Mouse (Mus musculus): Measurements from ENCODE around the gene Kcnma1. TPM values are rescaled to one million over a fixed set of nuclear protein-coding genes. Genes with fewer than 3 reads are reported as not detected.

Kcnma1 gene
- polyA plus RNA-seq, 1 experiment from 2014 or later = 0.38 TPM

GRCm38 (mm10) chr14:23723701-23724430 lies 290.4 kb downstream of the Kcnma1 start:
- Histone ChIP-seq H3K9me3 (replicated peaks; ENCODE audit: control insufficient read depth, low read length) (no peaks in the 10 kb centered on the region), H3K36me3 (ENCODE audit: control insufficient read depth, insufficient read depth) (no peaks in the 10 kb centered on the region), H3K4me3 (ENCODE audit: low read length) (no peak overlapping the region), H3K9ac (ENCODE audit: low read length) (no peak overlapping the region), H3K27ac (ENCODE audit: low read length) (no peak overlapping the region), H3K4me2 (ENCODE audit: low read depth, low read length) (no peak overlapping the region), H3K27me3 (ENCODE audit: control insufficient read depth, insufficient read depth, low read length) (no peaks in the 10 kb centered on the region), H3K4me1 (ENCODE audit: control insufficient read depth, insufficient read depth, low read length) (no peaks in the 10 kb centered on the region)
- no peak for ATAC-seq (replicated peaks; ENCODE audit: extremely low read depth, insufficient read depth, low FRiP score)
- 68% methylated on average over 7 of the region's 7 CpGs for WGBS

GRCm38 (mm10) chr14:23719246-23719645 lies 295.0 kb downstream of the Kcnma1 start:
- Histone ChIP-seq H3K36me3 (ENCODE audit: control insufficient read depth, insufficient read depth) (no peaks in the 10 kb centered on the region), H3K27ac (ENCODE audit: low read length) (no peak overlapping the region), H3K4me2 (ENCODE audit: low read depth, low read length) (no peak overlapping the region), H3K27me3 (ENCODE audit: control insufficient read depth, insufficient read depth, low read length) (peaks cover 2% of the 10 kb centered on the region; the same call in 1 of the 2 replicates), H3K4me1 (ENCODE audit: control insufficient read depth, insufficient read depth, low read length) (no peaks in the 10 kb centered on the region), H3K4me3 (ENCODE audit: low read length) (no peak overlapping the region), H3K9me3 (replicated peaks; ENCODE audit: control insufficient read depth, low read length) (no peaks in the 10 kb centered on the region), H3K9ac (ENCODE audit: low read length) (no peak overlapping the region)
- WGBS = 87% methylated on average over 3 of the region's 3 CpGs
- ATAC-seq (replicated peaks; ENCODE audit: extremely low read depth, insufficient read depth, low FRiP score) = no peak

GRCm38 (mm10) chr14:23718667-23719066 lies 295.6 kb downstream of the Kcnma1 start:
- peaks cover 2% of the 10 kb centered on the region; the same call in 1 of the 2 replicates for H3K27me3 ChIP-seq (ENCODE audit: control insufficient read depth, insufficient read depth, low read length)
- H3K4me3 ChIP-seq (ENCODE audit: low read length) = no peak overlapping the region
- WGBS = 79% methylated on average over 6 of the region's 6 CpGs
- ATAC-seq (replicated peaks; ENCODE audit: extremely low read depth, insufficient read depth, low FRiP score) = no peak
- no peaks in the 10 kb centered on the region for H3K36me3 ChIP-seq (ENCODE audit: control insufficient read depth, insufficient read depth)
- H3K27ac ChIP-seq (ENCODE audit: low read length) = no peak overlapping the region
- no peak overlapping the region for H3K9ac ChIP-seq (ENCODE audit: low read length)
- no peaks in the 10 kb centered on the region for H3K4me1 ChIP-seq (ENCODE audit: control insufficient read depth, insufficient read depth, low read length)
- H3K9me3 ChIP-seq (replicated peaks; ENCODE audit: control insufficient read depth, low read length) = no peaks in the 10 kb centered on the region
- H3K4me2 ChIP-seq (ENCODE audit: low read depth, low read length) = no peak overlapping the region

GRCm38 (mm10) chr14:23714396-23715131 lies 299.7 kb downstream of the Kcnma1 start:
- Histone ChIP-seq H3K9ac (ENCODE audit: low read length) (no peak overlapping the region), H3K27me3 (ENCODE audit: control insufficient read depth, insufficient read depth, low read length) (peaks cover 7% of the 10 kb centered on the region), H3K27ac (ENCODE audit: low read length) (no peak overlapping the region), H3K4me2 (ENCODE audit: low read depth, low read length) (no peak overlapping the region), H3K9me3 (replicated peaks; ENCODE audit: control insufficient read depth, low read length) (no peaks in the 10 kb centered on the region), H3K4me1 (ENCODE audit: control insufficient read depth, insufficient read depth, low read length) (no peaks in the 10 kb centered on the region), H3K36me3 (ENCODE audit: control insufficient read depth, insufficient read depth) (no peaks in the 10 kb centered on the region), H3K4me3 (ENCODE audit: low read length) (no peak overlapping the region)
- ATAC-seq (replicated peaks; ENCODE audit: extremely low read depth, insufficient read depth, low FRiP score) = no peak
- 86% methylated on average over 7 of the region's 7 CpGs for WGBS

- H3K4me1 ChIP-seq (ENCODE audit: control insufficient read depth, insufficient read depth, low read length) = no peaks in the 10 kb centered on the region
- no peaks in the 10 kb centered on the region for H3K9me3 ChIP-seq (replicated peaks; ENCODE audit: control insufficient read depth, low read length)
- H3K9ac ChIP-seq (ENCODE audit: low read length) = no peak overlapping the region
- no peaks in the 10 kb centered on the region for H3K36me3 ChIP-seq (ENCODE audit: control insufficient read depth, insufficient read depth)
- no peak overlapping the region for H3K27ac ChIP-seq (ENCODE audit: low read length)
- 82% methylated on average over 5 of the region's 5 CpGs for WGBS
- peaks cover 7% of the 10 kb centered on the region for H3K27me3 ChIP-seq (ENCODE audit: control insufficient read depth, insufficient read depth, low read length)
- ATAC-seq (replicated peaks; ENCODE audit: extremely low read depth, insufficient read depth, low FRiP score) = no peak
- H3K4me3 ChIP-seq (ENCODE audit: low read length) = no peak overlapping the region
- no peak overlapping the region for H3K4me2 ChIP-seq (ENCODE audit: low read depth, low read length)
Observed at GRCm38 (mm10) chr14:23712891-23713290, 301.4 kb downstream of the Kcnma1 start.

- no peak for ATAC-seq (replicated peaks; ENCODE audit: extremely low read depth, insufficient read depth, low FRiP score)
- peaks cover 7% of the 10 kb centered on the region for H3K27me3 ChIP-seq (ENCODE audit: control insufficient read depth, insufficient read depth, low read length)
Observed at GRCm38 (mm10) chr14:23710954-23711353, 303.3 kb downstream of the Kcnma1 start.

GRCm38 (mm10) chr14:23706837-23707236 lies 307.5 kb downstream of the Kcnma1 start:
- Histone ChIP-seq H3K9ac (ENCODE audit: low read length) (no peak overlapping the region), H3K27me3 (ENCODE audit: control insufficient read depth, insufficient read depth, low read length) (peaks cover 18% of the 10 kb centered on the region), H3K9me3 (replicated peaks; ENCODE audit: control insufficient read depth, low read length) (no peaks in the 10 kb centered on the region), H3K27ac (ENCODE audit: low read length) (no peak overlapping the region), H3K4me3 (ENCODE audit: low read length) (no peak overlapping the region), H3K36me3 (ENCODE audit: control insufficient read depth, insufficient read depth) (no peaks in the 10 kb centered on the region), H3K4me2 (ENCODE audit: low read depth, low read length) (no peak overlapping the region), H3K4me1 (ENCODE audit: control insufficient read depth, insufficient read depth, low read length) (no peaks in the 10 kb centered on the region)
- 61% methylated on average over 10 of the region's 10 CpGs for WGBS
- no peak for ATAC-seq (replicated peaks; ENCODE audit: extremely low read depth, insufficient read depth, low FRiP score)

More at GRCm38 (mm10) chr14:23710954-23711353, 303.3 kb downstream of the Kcnma1 start:
- H3K4me2 ChIP-seq (ENCODE audit: low read depth, low read length) = no peak overlapping the region
- H3K4me1 ChIP-seq (ENCODE audit: control insufficient read depth, insufficient read depth, low read length) = no peaks in the 10 kb centered on the region
- no peaks in the 10 kb centered on the region for H3K36me3 ChIP-seq (ENCODE audit: control insufficient read depth, insufficient read depth)
- H3K4me3 ChIP-seq (ENCODE audit: low read length) = no peak overlapping the region
- WGBS = 77% methylated on average over 7 of the region's 7 CpGs
- no peaks in the 10 kb centered on the region for H3K9me3 ChIP-seq (replicated peaks; ENCODE audit: control insufficient read depth, low read length)
- H3K9ac ChIP-seq (ENCODE audit: low read length) = no peak overlapping the region
- H3K27ac ChIP-seq (ENCODE audit: low read length) = no peak overlapping the region

GRCm38 (mm10) chr14:23705647-23706046 lies 308.6 kb downstream of the Kcnma1 start:
- WGBS = 42% methylated on average over 3 of the region's 3 CpGs
- Histone ChIP-seq H3K9ac (ENCODE audit: low read length) (no peak overlapping the region), H3K4me2 (ENCODE audit: low read depth, low read length) (no peak overlapping the region), H3K4me3 (ENCODE audit: low read length) (no peak overlapping the region), H3K36me3 (ENCODE audit: control insufficient read depth, insufficient read depth) (no peaks in the 10 kb centered on the region), H3K9me3 (replicated peaks; ENCODE audit: control insufficient read depth, low read length) (no peaks in the 10 kb centered on the region), H3K27me3 (ENCODE audit: control insufficient read depth, insufficient read depth, low read length) (peaks cover 19% of the 10 kb centered on the region), H3K4me1 (ENCODE audit: control insufficient read depth, insufficient read depth, low read length) (no peaks in the 10 kb centered on the region), H3K27ac (ENCODE audit: low read length) (no peak overlapping the region)
- ATAC-seq (replicated peaks; ENCODE audit: extremely low read depth, insufficient read depth, low FRiP score) = no peak

- Histone ChIP-seq H3K36me3 (ENCODE audit: control insufficient read depth, insufficient read depth) (no peaks in the 10 kb centered on the region), H3K4me1 (ENCODE audit: control insufficient read depth, insufficient read depth, low read length) (no peaks in the 10 kb centered on the region), H3K9ac (ENCODE audit: low read length) (no peak overlapping the region), H3K4me2 (ENCODE audit: low read depth, low read length) (no peak overlapping the region), H3K9me3 (replicated peaks; ENCODE audit: control insufficient read depth, low read length) (no peaks in the 10 kb centered on the region), H3K4me3 (ENCODE audit: low read length) (no peak overlapping the region), H3K27me3 (ENCODE audit: control insufficient read depth, insufficient read depth, low read length) (peaks cover 18% of the 10 kb centered on the region), H3K27ac (ENCODE audit: low read length) (no peak overlapping the region)
- ATAC-seq (replicated peaks; ENCODE audit: extremely low read depth, insufficient read depth, low FRiP score) = no peak
Observed at GRCm38 (mm10) chr14:23704303-23704702, 310.0 kb downstream of the Kcnma1 start.
